Comparison of ENCODE assay signal across 8 mouse cellular contexts in the genomic region with DNA sequence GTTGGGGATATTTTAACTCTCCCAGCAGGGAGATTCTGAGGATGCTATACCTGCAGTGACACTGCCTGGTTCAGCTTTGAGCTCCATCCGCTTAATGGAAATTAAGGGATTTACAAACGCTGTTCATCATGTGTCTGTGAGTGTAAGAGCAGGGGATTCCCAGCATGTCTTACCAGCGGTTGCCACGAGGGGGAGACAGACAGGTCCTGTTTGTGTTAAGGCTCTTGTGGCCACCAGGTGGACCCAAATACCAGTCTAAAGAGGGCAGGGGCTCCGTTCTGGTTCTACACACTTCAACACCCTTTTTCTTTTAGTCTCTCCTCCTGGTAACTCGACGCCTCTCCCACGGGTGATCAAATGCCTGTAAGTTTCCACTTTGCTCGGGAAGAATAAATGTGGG. TPM values are rescaled to one million over a fixed set of nuclear protein-coding genes. Genes with fewer than 3 reads are reported as not detected.
DNase-seq lines count a peak whose midpoint lies in the region; ATAC-seq lines count a peak whose summit lies in the region.

No protein-coding gene starts in this region.

- H3K27me3 ChIP-seq in hindbrain, embryonic 14.5 days (ENCODE audit: control insufficient read depth, insufficient read depth, low read length) = no peaks in the 10 kb centered on the region

- H3K4me2 ChIP-seq in hindbrain, embryonic 14.5 days (replicated peaks) = no peak overlapping the region

- DNase-seq in NIH3T3 (ENCODE audit: low read depth) = peak; percentile 98
- DNase-seq in cerebellum, adult 9-11 months = peak; percentile 90
- peak; percentile 74 to 90 for DNase-seq in frontal cortex, postnatal 10 days (ENCODE audit: low spot score in 2 of 2)
- DNase-seq in hindbrain, embryonic 14.5 days (ENCODE audit: low spot score) = peak; percentile 97
- DNase-seq in layer of hippocampus, postnatal 25 days (ENCODE audit: extremely low spot score in 1 of 2, low spot score in 1 of 2) = peak; percentile 97 to 99
- peak; percentile 95 for DNase-seq in lung, postnatal 14 days
- peak; percentile 96 for DNase-seq in retina, postnatal 1 day
- peak; percentile 94 for DNase-seq in thymus, postnatal 4 days

- H3K4me1 ChIP-seq in hindbrain, embryonic 14.5 days (replicated peaks; ENCODE audit: control insufficient read depth, insufficient read depth, low read length) = no peaks in the 10 kb centered on the region

- no peaks in the 10 kb centered on the region for H3K36me3 ChIP-seq in hindbrain, embryonic 14.5 days (replicated peaks; ENCODE audit: control insufficient read depth, insufficient read depth)

- no peak overlapping the region for H3K9ac ChIP-seq in hindbrain, embryonic 14.5 days

- H3K4me3 ChIP-seq in hindbrain, embryonic 14.5 days (replicated peaks; ENCODE audit: low read length) = no peak overlapping the region

- ATAC-seq in hindbrain, embryonic 14.5 days (ENCODE audit: low FRiP score) = peak; percentile 82

- WGBS in hindbrain, embryonic 14.5 days = 3% methylated on average over 9 of the region's 9 CpGs

- H3K27ac ChIP-seq in hindbrain, embryonic 14.5 days = no peak overlapping the region

- no peaks in the 10 kb centered on the region for H3K9me3 ChIP-seq in hindbrain, embryonic 14.5 days (ENCODE audit: control insufficient read depth, low read length)

RNA-seq across cellular contexts. Expression of a gene that starts 17.9 kb away (rescaled TPM):
- polyA plus RNA-seq in hindbrain, embryonic 14.5 days (2014; fragmentation: Nextera tagmentation; extraction: Ambion mirVana) = 15.9 and 16.5 TPM in 2 replicates
- 1 to 10 TPM; 8.4 to 9.6 TPM for total RNA-seq in layer of hippocampus, postnatal 25 days (2021)

RNA-seq across cellular contexts. Expression of a gene that starts 59.5 kb away (rescaled TPM):
- 22.9 and 25.0 TPM in 2 replicates for polyA plus RNA-seq in hindbrain, embryonic 14.5 days (2014; fragmentation: Nextera tagmentation; extraction: Ambion mirVana)
- total RNA-seq in layer of hippocampus, postnatal 25 days (2021) = 100 to 1,000 TPM in 1 of 2 experiments, 10 to 100 TPM in 1; 98.6 to 118 TPM
